Comparison of ENCODE assay signal across 25 mouse cellular contexts in the genomic region with DNA sequence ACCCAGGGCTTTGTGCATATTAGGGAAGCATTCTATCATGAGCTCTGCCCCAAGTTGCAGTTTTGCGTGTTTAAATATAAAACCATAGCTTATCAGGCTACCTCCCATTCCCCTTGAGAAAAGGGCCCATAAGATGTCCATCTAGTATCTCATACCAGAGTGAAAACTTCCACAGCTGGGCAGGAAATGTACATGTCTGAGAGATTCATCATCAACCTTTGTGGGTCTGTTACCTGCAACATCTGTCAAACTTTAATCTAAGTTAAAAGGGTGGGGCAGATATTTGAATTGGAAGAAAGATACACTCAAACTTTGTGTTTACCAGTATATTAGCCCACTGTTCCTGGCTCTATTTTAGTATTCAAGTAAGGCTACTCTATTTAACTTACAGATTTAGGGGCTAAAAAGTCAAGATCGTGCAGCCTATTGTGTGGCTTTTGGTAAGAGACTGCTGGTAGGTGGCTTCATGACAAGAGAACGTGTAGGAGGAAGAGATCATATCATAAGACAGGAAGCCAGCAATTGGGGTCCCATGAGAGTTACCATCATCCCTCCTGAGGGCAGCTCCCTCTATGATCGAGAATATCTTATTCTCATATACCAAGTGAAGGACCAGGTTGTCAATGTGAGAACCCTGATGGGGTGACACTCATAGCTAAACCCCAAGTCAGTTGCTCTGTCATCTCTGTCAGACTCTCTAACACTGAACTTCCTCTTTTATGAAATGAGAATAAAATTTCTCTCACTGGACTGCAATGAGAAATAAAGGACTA. TPM values are rescaled to one million over a fixed set of nuclear protein-coding genes. Genes with fewer than 3 reads are reported as not detected.
DNase-seq lines count a peak whose midpoint lies in the region; ATAC-seq lines count a peak whose summit lies in the region.
"Had no signal": no experiment of that assay in that cellular context is flagged by ENCODE, and none has a peak within 500 bp of the region (broad histone marks: within the 10 kb centered on the region; RNA-seq: fewer than 3 reads in every experiment).

No protein-coding gene starts in this region.

- no peaks in the 10 kb centered on the region for H3K36me3 ChIP-seq in kidney, embryonic 16.5 days (ENCODE audit: insufficient read depth, low read length)
- H3K36me3 ChIP-seq: heart, embryonic 12.5 days; limb, embryonic 10.5 days had no signal

- no peak overlapping the region for H3K9ac ChIP-seq in kidney, embryonic 16.5 days (replicated peaks; ENCODE audit: low read length)
- H3K9ac ChIP-seq: heart, embryonic 12.5 days; liver, postnatal 0 days had no signal

- H3K27ac ChIP-seq in kidney, embryonic 16.5 days (ENCODE audit: low read length) = no peak overlapping the region
- H3K27ac ChIP-seq: limb, embryonic 10.5 days; stomach, postnatal 0 days had no signal

- H3K27me3 ChIP-seq in kidney, embryonic 16.5 days (ENCODE audit: insufficient read depth, low read length) = no peaks in the 10 kb centered on the region
- H3K27me3 ChIP-seq: heart, embryonic 12.5 days; megakaryocyte, embryonic 14.5 days had no signal

- H3K4me1 ChIP-seq in kidney, embryonic 16.5 days (ENCODE audit: insufficient read depth, low read length) = no peaks in the 10 kb centered on the region
- H3K4me1 ChIP-seq: limb, embryonic 10.5 days had no signal

- peak; percentile 38 for ATAC-seq in megakaryocyte, adult 5-6 weeks (ENCODE audit: poor library complexity, severe bottlenecking)
- ATAC-seq in kidney, embryonic 16.5 days (ENCODE audit: low FRiP score, low TSS enrichment) = no peak
- ATAC-seq: forebrain, embryonic 16.5 days; hindbrain, embryonic 16.5 days; liver, postnatal 0 days had no signal

- no peak overlapping the region for H3K4me3 ChIP-seq in kidney, embryonic 16.5 days (ENCODE audit: low read length)
- H3K4me3 ChIP-seq: heart, embryonic 12.5 days; limb, embryonic 10.5 days; megakaryocyte, embryonic 14.5 days had no signal

- peak; percentile 10 for DNase-seq in thymus, postnatal 4 days
- no peak for DNase-seq in thymus, postnatal 25 days
- DNase-seq in MEL-GATA-1-ER (ENCODE audit: extremely low read depth, low read depth) = peak; percentile 64
- no peak for DNase-seq in layer of hippocampus, adult 11-12 months (ENCODE audit: low spot score)
- DNase-seq in layer of hippocampus, postnatal 10 days (ENCODE audit: low spot score in 2 of 2) = no peak
- DNase-seq: adrenal gland, adult 8-10 months; cerebellum, postnatal 14 days; embryo, embryonic 11 days; gastrocnemius, postnatal 25 days; kidney, adult 2 months; kidney, postnatal 25 days; layer of hippocampus, adult 9-11 months; liver, postnatal 0 days; lung, postnatal 10 days; midbrain, embryonic 14.5 days; right cerebral cortex, postnatal 14 days had no signal

- no peak overlapping the region for H3K4me2 ChIP-seq in kidney, embryonic 16.5 days (replicated peaks; ENCODE audit: low read depth, low read length)
- H3K4me2 ChIP-seq: heart, embryonic 12.5 days had no signal

- H3K9me3 ChIP-seq in kidney, embryonic 16.5 days (ENCODE audit: low read length) = no peaks in the 10 kb centered on the region
- H3K9me3 ChIP-seq: heart, embryonic 12.5 days; limb, embryonic 10.5 days; megakaryocyte, embryonic 14.5 days had no signal

- 81% methylated on average over 4 of the region's 4 CpGs for WGBS in kidney, embryonic 16.5 days

RNA-seq across cellular contexts. Expression of a gene that starts 48.1 kb away (rescaled TPM):
- 477 and 499 TPM in 2 replicates for total RNA-seq in megakaryocyte, adult 5-6 weeks (2015)
- 247 and 313 TPM in 2 replicates for total RNA-seq in megakaryocyte, adult 5-6 weeks (2017)
- 2.8 and 3.3 TPM in 2 replicates for polyA plus RNA-seq in kidney, embryonic 16.5 days (2015; fragmentation: Nextera tagmentation; extraction: Ambion mirVana)
- under 1 TPM; 0.42 to 0.50 TPM for total RNA-seq in layer of hippocampus, postnatal 10 days (2021)
- polyA plus RNA-seq: forebrain, embryonic 16.5 days; neural tube, embryonic 14.5 days had no signal

Comparison
In these comparisons a context has a peak if more than half of its experiments do, and no peak if none do; other contexts are left out.
1. DNase-seq: peak in thymus, postnatal 4 days (single experiment) and MEL-GATA-1-ER (single experiment); none in thymus, postnatal 25 days (single experiment), layer of hippocampus, adult 11-12 months (single experiment) and layer of hippocampus, postnatal 10 days (0 of 2).
2. RNA of a gene that starts 48.1 kb away (total RNA-seq): 247 to 499 TPM in megakaryocyte, adult 5-6 weeks; 0.42 to 0.50 TPM in layer of hippocampus, postnatal 10 days; every median in the first group is over 100 times any median in the second.